Mouse (Mus musculus): Measurements from ENCODE around the gene Hist1h3g. TPM values are rescaled to one million over a fixed set of nuclear protein-coding genes. Genes with fewer than 3 reads are reported as not detected.
A peak's percentile ranks its signal among the peaks of the same experiment; 100 is the strongest.
"Not testable (repeated sequence)": the region's sequence is repeated elsewhere in the genome, so short reads cannot be mapped to it uniquely, and the experiment has no call there.

Hist1h3g gene
- polyA plus RNA-seq, 1 experiment from 2014 or later, result 4.1 TPM

GRCm38 (mm10) chr13:23575864-23576313 lies 40.7 kb downstream of the Hist1h3g start:
- Histone ChIP-seq H3K27ac (replicated peaks; ENCODE audit: low read depth, low read length) (peak overlapping the region; percentile 91), H3K9ac (ENCODE audit: low read depth, low read length) (peak overlapping the region; percentile 72), H3K4me1 (ENCODE audit: control insufficient read depth, insufficient read depth, low read length) (peaks cover 12% of the 10 kb centered on the region), H3K4me3 (ENCODE audit: low read depth, low read length) (peak overlapping the region; percentile 43), H3K4me2 (ENCODE audit: low read depth, low read length) (peak overlapping the region; percentile 63)
- H3K9me3 ChIP-seq (ENCODE audit: control insufficient read depth, low read length); H3K36me3 ChIP-seq (ENCODE audit: control insufficient read depth, insufficient read depth, low read length); ATAC-seq (ENCODE audit: low read depth); DNase-seq (ENCODE audit: low spot score); H3K27me3 ChIP-seq (replicated peaks; ENCODE audit: control insufficient read depth, insufficient read depth, low read length): not testable (repeated sequence)
- under 1% methylated on average over 8 of the region's 40 CpGs for WGBS

DNA sequence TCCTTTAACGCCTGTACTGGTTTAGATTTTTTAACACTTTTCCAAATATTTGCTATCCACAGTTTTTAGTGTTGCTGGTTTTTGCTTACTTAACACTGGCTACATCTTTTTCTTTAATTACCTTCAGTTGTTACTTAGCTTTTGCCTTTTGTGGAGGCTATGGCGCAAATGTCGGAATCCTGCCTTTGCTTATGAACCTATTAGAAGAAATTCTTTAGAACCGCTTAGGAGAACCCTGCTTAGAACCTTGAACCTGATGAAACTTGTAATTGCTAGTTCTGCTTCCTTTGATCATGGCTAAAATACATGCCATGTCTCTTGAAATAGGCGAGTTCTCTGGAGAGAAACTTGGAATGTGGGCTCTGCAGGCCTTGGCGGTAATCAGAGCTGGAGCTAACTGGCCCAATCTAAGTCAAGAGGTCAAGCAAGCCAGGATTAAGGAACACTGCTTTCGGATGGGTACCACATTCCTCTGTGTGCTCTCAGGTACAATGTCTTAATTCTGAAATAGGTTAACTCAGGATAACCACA lies 41.2 kb downstream of the Hist1h3g start:
- peak; percentile 43 for DNase-seq (ENCODE audit: low spot score)
- no peak for ATAC-seq (ENCODE audit: low read depth)
- Histone ChIP-seq H3K9me3 (ENCODE audit: control insufficient read depth, low read length) (no peaks in the 10 kb centered on the region), H3K4me3 (ENCODE audit: low read depth, low read length) (peak overlapping the region; percentile 43), H3K4me2 (ENCODE audit: low read depth, low read length) (peak overlapping the region; percentile 63), H3K9ac (ENCODE audit: low read depth, low read length) (peak overlapping the region; percentile 72), H3K27me3 (replicated peaks; ENCODE audit: control insufficient read depth, insufficient read depth, low read length) (no peaks in the 10 kb centered on the region), H3K4me1 (ENCODE audit: control insufficient read depth, insufficient read depth, low read length) (peaks cover 15% of the 10 kb centered on the region), H3K36me3 (ENCODE audit: control insufficient read depth, insufficient read depth, low read length) (no peaks in the 10 kb centered on the region), H3K27ac (replicated peaks; ENCODE audit: low read depth, low read length) (peak overlapping the region; percentile 91)
- WGBS, result 3% methylated on average over 7 of the region's 7 CpGs

- DNase-seq (ENCODE audit: low spot score), result no peak
- no peak for ATAC-seq (ENCODE audit: low read depth)
- 33% methylated on average over 6 of the region's 6 CpGs for WGBS
- H3K4me3 ChIP-seq (ENCODE audit: low read depth, low read length), result peak overlapping the region; percentile 43
- H3K27me3 ChIP-seq (replicated peaks; ENCODE audit: control insufficient read depth, insufficient read depth, low read length), result no peaks in the 10 kb centered on the region
- H3K4me2 ChIP-seq (ENCODE audit: low read depth, low read length), result peak overlapping the region; percentile 63
- peaks cover 15% of the 10 kb centered on the region for H3K4me1 ChIP-seq (ENCODE audit: control insufficient read depth, insufficient read depth, low read length)
- peak overlapping the region; percentile 91 for H3K27ac ChIP-seq (replicated peaks; ENCODE audit: low read depth, low read length)
- no peaks in the 10 kb centered on the region for H3K9me3 ChIP-seq (ENCODE audit: control insufficient read depth, low read length)
- no peaks in the 10 kb centered on the region for H3K36me3 ChIP-seq (ENCODE audit: control insufficient read depth, insufficient read depth, low read length)
- H3K9ac ChIP-seq (ENCODE audit: low read depth, low read length), result peak overlapping the region; percentile 72
These were observed 41.9 kb downstream of the Hist1h3g start for GRCm38 (mm10) chr13:23576906-23577639.

GRCm38 (mm10) chr13:23577835-23578234 lies 42.6 kb downstream of the Hist1h3g start:
- Histone ChIP-seq H3K4me3 (ENCODE audit: low read depth, low read length) (no peak overlapping the region), H3K27ac (replicated peaks; ENCODE audit: low read depth, low read length) (no peak overlapping the region), H3K36me3 (ENCODE audit: control insufficient read depth, insufficient read depth, low read length) (no peaks in the 10 kb centered on the region), H3K27me3 (replicated peaks; ENCODE audit: control insufficient read depth, insufficient read depth, low read length) (no peaks in the 10 kb centered on the region), H3K4me1 (ENCODE audit: control insufficient read depth, insufficient read depth, low read length) (peaks cover 17% of the 10 kb centered on the region), H3K4me2 (ENCODE audit: low read depth, low read length) (no peak overlapping the region), H3K9me3 (ENCODE audit: control insufficient read depth, low read length) (no peaks in the 10 kb centered on the region), H3K9ac (ENCODE audit: low read depth, low read length) (no peak overlapping the region)
- no peak for DNase-seq (ENCODE audit: low spot score)
- ATAC-seq (ENCODE audit: low read depth), result no peak
- 81% methylated on average over 1 of the region's 1 CpGs for WGBS

DNA sequence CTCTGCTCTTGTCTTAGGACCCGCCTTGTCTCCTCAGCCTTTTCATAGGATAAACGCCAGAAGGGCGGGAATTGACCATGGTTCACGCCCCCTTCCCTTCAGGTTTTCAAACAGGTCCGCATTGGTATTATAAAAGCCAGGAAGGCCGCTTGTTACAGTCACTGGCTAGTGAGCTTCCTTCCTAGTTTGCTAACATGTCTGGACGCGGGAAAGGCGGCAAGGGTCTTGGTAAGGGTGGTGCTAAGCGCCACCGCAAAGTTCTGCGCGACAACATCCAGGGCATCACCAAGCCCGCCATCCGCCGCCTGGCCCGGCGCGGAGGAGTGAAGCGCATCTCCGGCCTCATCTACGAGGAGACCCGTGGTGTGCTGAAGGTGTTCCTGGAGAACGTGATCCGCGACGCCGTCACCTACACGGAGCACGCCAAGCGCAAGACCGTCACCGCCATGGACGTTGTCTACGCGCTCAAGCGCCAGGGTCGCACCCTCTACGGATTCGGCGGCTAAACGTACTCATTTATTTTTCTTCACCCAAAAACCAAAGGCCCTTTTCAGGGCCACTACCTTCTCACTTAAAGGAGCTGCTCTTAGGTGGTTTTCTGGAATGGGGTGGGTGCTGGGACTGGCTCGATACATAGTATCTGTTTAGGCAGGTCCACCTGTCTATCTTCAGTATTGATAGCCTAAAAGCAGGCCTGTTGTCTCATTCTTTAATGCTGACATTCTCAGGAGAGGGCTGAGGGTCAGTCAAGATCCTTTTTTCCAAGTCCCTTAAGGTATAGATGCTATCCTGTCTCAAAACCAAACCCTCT lies 46.4 kb downstream of the Hist1h3g start, which contains the start of gene Hist1h4d:
Gene Hist1h4d (plus strand): TSS at position 191 of the 811 bp plus-strand sequence.
- H3K9me3 ChIP-seq (ENCODE audit: control insufficient read depth, low read length), result no peaks in the 10 kb centered on the region
- H3K27ac ChIP-seq (replicated peaks; ENCODE audit: low read depth, low read length), result peak within 1 kb of the TSS; percentile 96
- peaks cover 31% of the 10 kb centered on the region for H3K4me1 ChIP-seq (ENCODE audit: control insufficient read depth, insufficient read depth, low read length)
- peak within 1 kb of the TSS; percentile 83 for H3K4me2 ChIP-seq (ENCODE audit: low read depth, low read length)
- H3K4me3 ChIP-seq (ENCODE audit: low read depth, low read length), result peak within 1 kb of the TSS; percentile 45
- ATAC-seq (ENCODE audit: low read depth) (peak; percentile 90), DNase-seq (ENCODE audit: low spot score) (peak; percentile 98)
- peak within 1 kb of the TSS; percentile 76 for H3K9ac ChIP-seq (ENCODE audit: low read depth, low read length)
- no peaks in the 10 kb centered on the region for H3K27me3 ChIP-seq (replicated peaks; ENCODE audit: control insufficient read depth, insufficient read depth, low read length)
- 0% methylated on average over 43 of the region's 43 CpGs for WGBS
- no peaks in the 10 kb centered on the region for H3K36me3 ChIP-seq (ENCODE audit: control insufficient read depth, insufficient read depth, low read length)

GRCm38 (mm10) chr13:23582219-23583056 lies 47.2 kb downstream of the Hist1h3g start:
- H3K4me2 ChIP-seq (ENCODE audit: low read depth, low read length), result peak overlapping the region; percentile 83
- peak overlapping the region; percentile 96 for H3K27ac ChIP-seq (replicated peaks; ENCODE audit: low read depth, low read length)
- no peak for DNase-seq (ENCODE audit: low spot score)
- peak overlapping the region; percentile 76 for H3K9ac ChIP-seq (ENCODE audit: low read depth, low read length)
- no peaks in the 10 kb centered on the region for H3K36me3 ChIP-seq (ENCODE audit: control insufficient read depth, insufficient read depth, low read length)
- H3K27me3 ChIP-seq (replicated peaks; ENCODE audit: control insufficient read depth, insufficient read depth, low read length), result no peaks in the 10 kb centered on the region
- ATAC-seq (ENCODE audit: low read depth), result no peak
- WGBS, result 4% methylated on average over 6 of the region's 6 CpGs
- H3K9me3 ChIP-seq (ENCODE audit: control insufficient read depth, low read length), result no peaks in the 10 kb centered on the region
- H3K4me1 ChIP-seq (ENCODE audit: control insufficient read depth, insufficient read depth, low read length), result peaks cover 27% of the 10 kb centered on the region; the same call in 1 of the 2 replicates
- peak overlapping the region; percentile 45 for H3K4me3 ChIP-seq (ENCODE audit: low read depth, low read length)

DNA sequence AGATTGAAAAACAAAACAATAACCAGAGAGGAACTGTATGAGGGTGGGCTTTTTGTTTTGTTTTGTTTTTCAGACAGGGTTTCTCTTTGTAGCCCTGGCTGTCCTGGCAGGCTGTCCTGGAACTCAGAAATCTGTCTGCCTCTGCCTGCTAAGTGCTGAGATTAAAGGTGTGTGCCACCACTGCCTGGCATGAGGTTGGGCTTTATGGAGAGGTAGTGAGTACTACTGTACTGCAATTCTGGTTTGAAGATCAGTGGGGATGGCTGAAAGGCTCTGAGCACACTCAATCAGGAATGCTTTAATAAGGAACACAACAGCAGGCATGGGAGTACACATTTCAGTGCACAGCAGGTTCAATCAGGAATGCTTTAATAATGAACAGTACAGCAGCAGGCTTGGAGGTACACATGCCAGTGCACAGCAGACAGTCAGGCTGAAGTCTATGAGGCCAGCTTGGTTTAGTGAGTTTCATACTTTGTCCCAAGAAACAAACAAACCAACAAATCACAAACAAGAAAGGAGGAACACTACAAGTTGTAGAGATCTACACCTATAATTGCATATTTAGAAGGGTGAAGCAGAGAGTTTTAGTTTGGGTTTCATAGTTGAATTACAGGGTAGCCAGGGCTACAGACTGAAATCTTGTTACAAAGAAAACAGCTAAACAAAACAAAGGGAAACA lies 48.3 kb downstream of the Hist1h3g start:
- peak overlapping the region; percentile 83; the same call in 1 of the 2 replicates for H3K4me2 ChIP-seq (ENCODE audit: low read depth, low read length)
- no peaks in the 10 kb centered on the region for H3K27me3 ChIP-seq (replicated peaks; ENCODE audit: control insufficient read depth, insufficient read depth, low read length)
- ATAC-seq (ENCODE audit: low read depth) (no peak), DNase-seq (ENCODE audit: low spot score) (no peak)
- H3K9ac ChIP-seq (ENCODE audit: low read depth, low read length), result peak overlapping the region; percentile 8; the same call in 1 of the 2 replicates
- H3K4me3 ChIP-seq (ENCODE audit: low read depth, low read length), result no peak overlapping the region
- H3K27ac ChIP-seq (replicated peaks; ENCODE audit: low read depth, low read length), result peak overlapping the region; percentile 96
- peaks cover 27% of the 10 kb centered on the region; the same call in 1 of the 2 replicates for H3K4me1 ChIP-seq (ENCODE audit: control insufficient read depth, insufficient read depth, low read length)
- H3K9me3 ChIP-seq (ENCODE audit: control insufficient read depth, low read length), result no peaks in the 10 kb centered on the region
- no peaks in the 10 kb centered on the region for H3K36me3 ChIP-seq (ENCODE audit: control insufficient read depth, insufficient read depth, low read length)
